Mouse (Mus musculus): ENCODE results near the gene Ssr1. TPM values are rescaled to one million over a fixed set of nuclear protein-coding genes. Genes with fewer than 3 reads are reported as not detected.

Gene Ssr1
- total and polyA plus RNA-seq, 2 experiments from 2014 or later = 16.6 to 50.7 TPM

GRCm38 (mm10) chr13:38009721-38010408, 15.8 kb upstream of the Ssr1 start:
- ATAC-seq (ENCODE audit: insufficient read depth, low read depth) (no peak), DNase-seq (ENCODE audit: low spot score) (no peak)
- H3K27ac ChIP-seq (ENCODE audit: low read depth) = no peak overlapping the region
- H3K4me1 ChIP-seq (ENCODE audit: control insufficient read depth, insufficient read depth) = no peaks in the 10 kb centered on the region
- H3K27me3 ChIP-seq (ENCODE audit: control insufficient read depth, insufficient read depth, low read length) = no peaks in the 10 kb centered on the region
- H3K9ac ChIP-seq (replicated peaks; ENCODE audit: low read depth, low read length) = no peak overlapping the region
- no peaks in the 10 kb centered on the region for H3K9me3 ChIP-seq (replicated peaks; ENCODE audit: control insufficient read depth, low read length)
- no peak overlapping the region for H3K4me3 ChIP-seq (ENCODE audit: low read depth, low read length)
- TF ChIP-seq EP300 (IDR thresholded peaks at IDR 0.05; ENCODE audit: low read depth) (no peak), CTCF (IDR thresholded peaks at IDR 0.05; ENCODE audit: low read depth) (no peak)
- WGBS = 59% methylated on average over 5 of the region's 5 CpGs
- H3K4me2 ChIP-seq (ENCODE audit: low read depth, low read length) = no peak overlapping the region
- H3K36me3 ChIP-seq (replicated peaks; ENCODE audit: control insufficient read depth, insufficient read depth, low read length) = no peaks in the 10 kb centered on the region

DNA sequence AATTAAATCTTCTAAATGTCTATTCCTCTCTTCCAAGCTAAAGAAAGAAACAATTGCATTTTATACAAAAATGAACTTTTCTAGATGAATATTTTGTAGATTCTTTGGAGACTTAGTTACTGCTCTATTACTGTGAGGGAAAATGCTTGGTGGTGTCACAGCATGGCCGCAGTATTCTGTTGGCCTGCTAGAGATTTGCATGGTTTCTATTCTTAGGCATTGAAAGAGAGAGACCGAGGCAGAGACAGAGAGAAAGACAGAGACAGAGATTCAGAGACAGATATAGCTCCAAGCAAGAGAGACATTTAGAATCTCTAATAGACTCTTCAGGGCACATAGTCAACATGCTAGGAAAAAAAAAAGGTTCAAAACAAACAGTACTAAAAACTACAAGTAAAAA, 14.0 kb upstream of the Ssr1 start:
- Histone ChIP-seq H3K9me3 (replicated peaks; ENCODE audit: control insufficient read depth, low read length) (no peaks in the 10 kb centered on the region), H3K9ac (replicated peaks; ENCODE audit: low read depth, low read length) (no peak overlapping the region), H3K27me3 (ENCODE audit: control insufficient read depth, insufficient read depth, low read length) (no peaks in the 10 kb centered on the region), H3K27ac (ENCODE audit: low read depth) (no peak overlapping the region), H3K4me1 (ENCODE audit: control insufficient read depth, insufficient read depth) (no peaks in the 10 kb centered on the region), H3K4me3 (ENCODE audit: low read depth, low read length) (no peak overlapping the region), H3K36me3 (replicated peaks; ENCODE audit: control insufficient read depth, insufficient read depth, low read length) (no peaks in the 10 kb centered on the region), H3K4me2 (ENCODE audit: low read depth, low read length) (no peak overlapping the region)
- TF ChIP-seq CTCF (IDR thresholded peaks at IDR 0.05; ENCODE audit: low read depth) (no peak), EP300 (IDR thresholded peaks at IDR 0.05; ENCODE audit: low read depth) (no peak)
- 70% methylated on average over 2 of the region's 2 CpGs for WGBS
- no peak for ATAC-seq (ENCODE audit: insufficient read depth, low read depth)
- no peak for DNase-seq (ENCODE audit: low spot score)

- TF ChIP-seq CTCF (IDR thresholded peaks at IDR 0.05; ENCODE audit: low read depth) (no peak), EP300 (IDR thresholded peaks at IDR 0.05; ENCODE audit: low read depth) (no peak)
- WGBS = 46% methylated on average over 1 of the region's 1 CpGs
- Histone ChIP-seq H3K9me3 (replicated peaks; ENCODE audit: control insufficient read depth, low read length) (no peaks in the 10 kb centered on the region), H3K9ac (replicated peaks; ENCODE audit: low read depth, low read length) (no peak overlapping the region), H3K27ac (ENCODE audit: low read depth) (no peak overlapping the region), H3K4me1 (ENCODE audit: control insufficient read depth, insufficient read depth) (no peaks in the 10 kb centered on the region), H3K36me3 (replicated peaks; ENCODE audit: control insufficient read depth, insufficient read depth, low read length) (no peaks in the 10 kb centered on the region), H3K27me3 (ENCODE audit: control insufficient read depth, insufficient read depth, low read length) (no peaks in the 10 kb centered on the region), H3K4me2 (ENCODE audit: low read depth, low read length) (no peak overlapping the region), H3K4me3 (ENCODE audit: low read depth, low read length) (no peak overlapping the region)
- DNase-seq (ENCODE audit: low spot score) (no peak), ATAC-seq (ENCODE audit: insufficient read depth, low read depth) (no peak)
Measured at GRCm38 (mm10) chr13:38002461-38002860, 8.4 kb upstream of the Ssr1 start.

- Histone ChIP-seq H3K4me2 (ENCODE audit: low read depth, low read length) (no peak overlapping the region), H3K9ac (replicated peaks; ENCODE audit: low read depth, low read length) (no peak overlapping the region), H3K4me1 (ENCODE audit: control insufficient read depth, insufficient read depth) (no peaks in the 10 kb centered on the region), H3K36me3 (replicated peaks; ENCODE audit: control insufficient read depth, insufficient read depth, low read length) (no peaks in the 10 kb centered on the region), H3K27me3 (ENCODE audit: control insufficient read depth, insufficient read depth, low read length) (no peaks in the 10 kb centered on the region), H3K27ac (ENCODE audit: low read depth) (no peak overlapping the region), H3K4me3 (ENCODE audit: low read depth, low read length) (no peak overlapping the region), H3K9me3 (replicated peaks; ENCODE audit: control insufficient read depth, low read length) (no peaks in the 10 kb centered on the region)
- 77% methylated on average over 3 of the region's 3 CpGs for WGBS
- ATAC-seq (ENCODE audit: insufficient read depth, low read depth) = no peak
- TF ChIP-seq EP300 (IDR thresholded peaks at IDR 0.05; ENCODE audit: low read depth) (no peak), CTCF (IDR thresholded peaks at IDR 0.05; ENCODE audit: low read depth) (no peak)
- no peak for DNase-seq (ENCODE audit: low spot score)
Measured at GRCm38 (mm10) chr13:37999713-38000112, 5.7 kb upstream of the Ssr1 start.

- TF ChIP-seq CTCF (IDR thresholded peaks at IDR 0.05; ENCODE audit: low read depth) (no peak), EP300 (IDR thresholded peaks at IDR 0.05; ENCODE audit: low read depth) (no peak)
- Histone ChIP-seq H3K4me2 (ENCODE audit: low read depth, low read length) (peak overlapping the region; percentile 62), H3K4me1 (ENCODE audit: control insufficient read depth, insufficient read depth) (peaks cover 10% of the 10 kb centered on the region), H3K36me3 (replicated peaks; ENCODE audit: control insufficient read depth, insufficient read depth, low read length) (peaks cover 23% of the 10 kb centered on the region), H3K9me3 (replicated peaks; ENCODE audit: control insufficient read depth, low read length) (no peaks in the 10 kb centered on the region), H3K4me3 (ENCODE audit: low read depth, low read length) (peak overlapping the region; percentile 83), H3K9ac (replicated peaks; ENCODE audit: low read depth, low read length) (0 out of 2 replicates have a peak overlapping the region, but pooled peaks have one; percentile 31), H3K27ac (ENCODE audit: low read depth) (peak overlapping the region; percentile 18), H3K27me3 (ENCODE audit: control insufficient read depth, insufficient read depth, low read length) (no peaks in the 10 kb centered on the region)
- ATAC-seq (ENCODE audit: insufficient read depth, low read depth) (0 out of 2 replicates have a peak, but pooled peaks have one; percentile 4), DNase-seq (ENCODE audit: low spot score) (no peak)
- 19% methylated on average over 7 of the region's 7 CpGs for WGBS
Measured at GRCm38 (mm10) chr13:37994405-37994749, 360 bp upstream of the Ssr1 start.

- TF ChIP-seq EP300 (IDR thresholded peaks at IDR 0.05; ENCODE audit: low read depth) = no peak
- no peak for TF ChIP-seq CTCF (IDR thresholded peaks at IDR 0.05; ENCODE audit: low read depth)
- Histone ChIP-seq H3K4me3 (ENCODE audit: low read depth, low read length) (peak overlapping the region; percentile 83), H3K27ac (ENCODE audit: low read depth) (peak overlapping the region; percentile 94), H3K4me1 (ENCODE audit: control insufficient read depth, insufficient read depth) (peaks cover 10% of the 10 kb centered on the region), H3K9ac (replicated peaks; ENCODE audit: low read depth, low read length) (peak overlapping the region; percentile 83), H3K27me3 (ENCODE audit: control insufficient read depth, insufficient read depth, low read length) (no peaks in the 10 kb centered on the region), H3K4me2 (ENCODE audit: low read depth, low read length) (peak overlapping the region; percentile 78), H3K9me3 (replicated peaks; ENCODE audit: control insufficient read depth, low read length) (no peaks in the 10 kb centered on the region), H3K36me3 (replicated peaks; ENCODE audit: control insufficient read depth, insufficient read depth, low read length) (peaks cover 33% of the 10 kb centered on the region)
- DNase-seq (ENCODE audit: low spot score) (no peak), ATAC-seq (ENCODE audit: insufficient read depth, low read depth) (no peak)
- under 1% methylated on average over 17 of the region's 17 CpGs for WGBS
Measured at GRCm38 (mm10) chr13:37993376-37993703, 677 bp downstream of the Ssr1 start.

All from heart, postnatal 0 days (tissue).